Mouse (Mus musculus) urinary bladder, adult 18-20 months (tissue): ENCODE measurements around the gene Zfpm1.
A peak's percentile ranks its signal among the peaks of the same experiment; 100 is the strongest.
"Not testable (repeated sequence)": the region's sequence is repeated elsewhere in the genome, so short reads cannot be mapped to it uniquely, and the experiment has no call there.

Experiments used
- DNase-seq, 2 experiments: peaks; one replicate each; pipeline ENCODE4 v3.0.0; 2022; ENCODE audit warnings: low spot score in 2 of 2, mixed read lengths in 2 of 2

Gene Zfpm1

DNA sequence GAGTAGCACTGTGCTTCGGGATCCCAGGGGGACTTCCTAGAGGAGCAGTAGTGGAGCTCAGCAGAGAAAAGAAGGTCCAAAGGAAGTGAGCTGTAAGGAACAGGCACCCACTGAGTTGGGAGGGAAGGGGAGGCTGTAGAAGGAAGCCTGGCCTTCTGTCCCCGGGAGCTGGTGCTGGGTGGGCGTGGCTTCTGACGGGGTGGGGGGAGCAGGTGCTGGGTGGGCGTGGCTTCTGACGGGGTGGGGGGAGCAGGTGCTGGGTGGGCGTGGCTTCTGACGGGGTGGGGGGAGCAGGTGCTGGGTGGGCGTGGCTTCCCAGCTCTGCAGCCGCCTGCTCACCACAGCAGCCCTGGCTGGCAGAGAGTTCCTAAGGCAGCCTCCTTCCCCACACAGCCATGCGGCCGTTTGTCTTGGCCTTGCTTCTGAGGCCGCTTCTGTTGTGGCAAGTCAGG is 42.0 kb downstream of the Zfpm1 start:
- not testable (repeated sequence) for DNase-seq

DNA sequence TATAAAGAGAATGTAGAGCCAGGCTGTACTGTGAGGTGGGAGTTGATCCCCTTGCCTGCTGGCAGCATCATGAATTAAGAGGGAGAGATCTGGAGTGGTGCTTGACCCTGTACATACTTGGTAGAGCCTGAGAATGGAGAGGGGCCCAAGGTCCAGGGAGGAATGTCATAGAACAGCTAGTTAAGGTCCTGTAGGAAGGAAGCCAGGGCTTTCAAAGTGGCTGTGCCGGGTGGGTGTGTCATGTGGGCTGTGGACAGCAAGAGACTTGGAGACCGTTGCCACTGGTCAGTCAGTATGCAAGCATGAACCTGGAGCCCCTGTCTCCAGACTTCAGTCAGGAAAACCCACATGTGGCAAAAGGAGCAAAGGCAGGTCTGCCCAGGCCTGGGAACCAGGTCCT is 43.3 kb downstream of the Zfpm1 start:
- no peak for DNase-seq

DNA sequence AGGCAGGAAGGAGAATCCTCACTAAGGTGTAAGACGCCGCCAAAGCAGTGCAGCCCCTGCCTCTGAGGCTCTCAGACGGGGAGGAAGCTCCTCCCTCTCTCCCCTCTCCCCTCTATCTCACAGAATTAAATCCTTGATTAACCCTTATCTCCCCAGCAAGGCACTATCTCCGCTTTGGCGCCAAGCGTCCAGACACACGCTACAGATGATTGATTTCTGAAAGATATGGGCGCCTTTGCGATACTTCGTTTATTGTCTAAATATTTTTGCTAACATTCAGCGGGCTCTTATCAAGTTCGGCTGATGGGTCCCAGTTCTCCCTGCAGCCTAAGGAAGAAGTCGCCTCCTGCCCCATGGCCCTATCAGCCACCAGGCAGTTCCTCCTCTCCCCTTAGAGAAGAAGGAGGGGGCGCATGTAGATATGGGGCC is 44.2 kb downstream of the Zfpm1 start:
- DNase-seq, result no peak

DNA sequence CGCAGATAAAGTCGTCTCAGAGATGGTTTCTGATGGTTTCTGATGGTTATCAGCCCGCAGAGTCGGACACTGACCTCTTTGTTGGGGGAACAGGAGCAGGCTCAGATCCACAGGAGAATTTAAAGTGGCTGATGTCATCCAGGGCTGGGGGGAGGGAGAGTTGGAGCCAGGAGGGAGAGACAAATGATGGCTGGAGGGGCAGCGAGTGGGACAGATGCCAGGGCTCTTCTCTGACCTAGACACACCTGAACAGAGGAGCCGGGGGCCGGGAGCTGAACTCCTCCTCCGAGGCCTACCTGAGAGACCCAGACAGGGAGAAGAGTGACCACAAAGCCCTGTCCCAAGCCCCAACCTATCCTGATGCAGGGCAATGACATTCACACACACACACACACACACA is 47.1 kb downstream of the Zfpm1 start:
- no peak for DNase-seq

DNA sequence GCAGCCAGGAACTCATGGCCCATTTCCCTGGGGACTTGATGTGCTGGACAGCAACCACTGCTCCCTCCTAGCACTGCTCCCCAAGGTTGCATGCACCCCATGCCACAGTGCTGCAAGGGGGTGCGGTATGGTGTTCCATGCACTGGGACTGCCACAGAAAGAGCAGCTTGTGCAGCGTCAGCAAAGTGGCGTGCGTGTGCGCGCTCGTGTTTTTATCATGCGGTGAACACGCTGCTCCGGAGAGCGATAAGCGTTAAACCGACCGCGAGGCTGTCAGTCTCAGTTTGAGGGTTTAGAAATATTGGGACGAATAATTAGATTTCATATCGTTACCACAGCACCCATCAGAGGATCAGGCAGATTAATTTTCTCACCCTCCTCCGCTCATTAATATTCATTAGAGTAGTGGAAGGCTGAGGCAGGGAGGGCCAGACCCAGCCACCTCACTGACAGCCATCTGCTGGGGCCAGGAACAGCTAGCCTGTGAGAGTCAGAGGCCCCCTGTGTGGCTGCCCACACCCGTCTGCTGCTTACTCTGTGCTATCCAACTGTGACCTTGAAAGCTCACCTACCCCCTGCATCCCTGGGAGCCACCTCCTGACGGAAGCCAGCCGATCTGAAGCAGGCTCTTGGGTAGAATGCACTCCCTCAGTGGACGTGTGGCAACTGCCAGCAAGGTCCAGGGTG is 47.8 kb downstream of the Zfpm1 start:
- DNase-seq, result no peak

DNA sequence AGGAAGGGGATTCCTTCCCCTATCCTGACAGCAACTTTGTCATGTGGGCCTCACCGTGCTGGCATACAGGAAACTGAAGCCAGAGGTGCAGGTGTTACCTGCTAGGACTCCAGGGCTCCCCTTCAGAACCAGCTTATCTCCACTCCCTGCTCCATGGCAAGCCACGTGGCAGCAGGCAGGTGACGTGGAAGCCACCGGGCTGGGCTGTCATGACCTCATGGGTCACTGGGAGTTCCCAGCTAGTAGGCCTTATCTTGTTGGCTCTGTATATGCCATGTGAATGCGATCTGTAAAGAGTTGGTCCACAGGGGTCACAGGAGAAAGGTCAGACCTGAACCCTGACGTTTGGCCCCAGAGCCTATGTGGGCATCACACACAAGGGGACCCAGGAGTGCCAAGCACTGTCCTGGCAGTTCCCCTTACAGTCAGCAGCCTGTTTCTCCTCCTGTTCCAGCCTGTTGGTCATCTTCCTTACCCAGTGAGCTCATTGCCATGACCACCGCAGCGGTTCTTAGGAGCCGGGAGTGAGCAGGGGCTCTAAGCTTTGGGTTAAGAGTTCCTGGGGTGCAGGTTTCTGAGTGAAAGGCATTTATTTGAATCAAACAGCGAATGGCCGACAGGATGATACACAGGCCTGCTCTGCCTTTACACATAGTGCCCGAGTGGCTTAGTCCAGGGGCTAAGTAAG is 48.6 kb downstream of the Zfpm1 start:
- DNase-seq, result no peak

DNA sequence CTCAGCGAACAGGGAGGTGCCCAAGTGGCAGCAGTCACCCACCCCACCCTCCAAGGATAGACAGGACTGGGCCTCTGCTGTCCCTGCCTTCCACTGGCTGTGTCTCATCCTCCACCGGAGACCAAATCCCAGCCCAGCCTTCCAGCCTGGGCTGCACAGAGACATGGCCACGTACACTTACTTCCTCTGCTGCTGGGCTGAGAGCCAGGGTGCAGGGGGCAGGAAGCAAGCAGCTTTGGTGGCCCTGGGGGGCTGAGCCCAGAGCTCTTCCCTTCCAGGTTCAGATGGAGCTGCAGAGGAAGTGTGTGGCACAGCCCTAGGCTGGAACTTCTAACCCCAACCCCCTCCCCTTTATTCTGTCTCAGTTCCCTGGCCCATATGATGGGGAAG is 49.2 kb downstream of the Zfpm1 start:
- no peak for DNase-seq

DNA sequence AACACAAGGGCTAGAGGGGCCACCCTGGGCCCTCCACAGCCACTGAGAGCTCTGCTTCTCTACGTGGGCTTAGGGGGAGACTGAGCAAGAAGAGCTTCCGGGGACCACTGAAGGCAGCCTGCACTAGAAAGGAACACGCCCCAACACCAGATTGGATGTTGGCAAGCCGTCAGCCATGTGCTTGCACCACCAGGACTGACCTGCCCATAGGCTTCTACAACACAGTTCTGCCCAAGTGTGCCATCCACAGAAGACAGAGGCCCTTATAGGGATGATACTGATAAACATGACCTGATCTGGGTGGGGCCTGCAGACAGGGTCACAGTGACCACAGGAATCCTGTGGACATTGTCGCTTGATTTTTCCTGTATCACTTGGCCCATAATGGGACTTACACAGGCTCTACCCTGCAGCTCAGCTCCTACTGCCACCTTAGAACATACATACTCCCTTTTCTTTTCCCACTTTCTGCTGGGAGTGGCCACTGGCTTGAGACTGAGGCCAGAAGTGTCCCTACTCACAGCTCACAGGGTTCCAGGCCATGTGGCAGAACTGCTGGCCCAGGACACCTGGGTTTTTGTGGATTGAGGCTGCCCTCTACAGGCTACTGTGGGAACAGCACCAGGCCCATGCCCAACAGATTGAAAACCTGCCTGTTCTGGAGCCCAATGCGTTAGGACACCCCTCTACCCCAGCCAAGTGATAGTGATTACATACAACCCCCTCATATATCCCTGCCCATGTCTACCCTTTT is 51.0 kb downstream of the Zfpm1 start:
- DNase-seq, result peak; percentile 74 to 84

DNA sequence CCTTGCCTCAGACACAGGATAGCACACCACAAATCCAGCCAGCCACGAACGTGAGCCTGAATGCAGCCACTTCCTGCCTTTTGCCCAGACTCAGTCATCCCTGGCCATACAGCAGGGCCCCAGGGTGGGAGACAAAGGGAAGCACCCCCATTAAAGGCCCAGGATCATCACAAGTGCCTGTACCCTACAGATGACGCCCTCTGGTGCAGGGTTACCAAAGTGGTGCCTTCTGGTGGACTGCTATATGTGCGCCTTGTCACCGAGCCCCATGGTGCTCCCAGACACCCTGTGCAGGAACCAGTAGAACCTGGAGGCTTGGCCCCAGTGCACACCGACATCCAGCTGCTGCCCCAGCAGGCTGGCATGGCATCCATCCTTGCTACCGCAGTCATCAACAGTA is 51.6 kb downstream of the Zfpm1 start:
- no peak for DNase-seq

DNA sequence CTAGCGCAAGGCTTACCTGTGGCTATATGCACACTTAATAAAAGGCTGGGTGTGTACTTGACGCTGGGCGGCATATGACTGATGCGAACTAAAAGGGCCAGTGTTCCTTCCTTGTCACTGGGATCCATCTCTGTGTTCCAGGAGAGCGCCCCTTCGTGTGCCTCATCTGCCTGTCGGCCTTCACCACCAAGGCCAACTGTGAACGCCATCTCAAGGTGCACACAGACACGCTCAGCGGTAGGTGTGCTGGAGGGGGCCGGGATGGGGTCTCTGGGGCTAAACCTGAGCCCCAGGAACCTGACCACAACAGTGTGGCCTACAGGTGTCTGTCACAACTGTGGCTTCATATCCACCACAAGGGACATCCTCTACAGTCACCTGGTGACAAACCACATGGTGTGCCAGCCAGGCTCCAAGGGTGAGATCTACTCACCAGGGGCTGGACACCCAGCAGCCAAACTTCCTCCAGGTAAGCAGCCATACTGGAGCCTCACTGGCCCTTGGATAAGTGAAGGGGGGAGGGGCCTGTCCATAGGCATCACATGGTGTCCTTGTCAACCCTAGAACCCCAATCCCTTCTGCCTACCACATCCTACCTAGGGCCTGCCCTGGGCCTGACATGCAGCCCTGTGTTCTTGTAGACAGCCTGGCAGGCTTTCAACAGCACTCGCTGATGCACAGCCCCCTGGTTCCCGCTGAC is 53.0 kb downstream of the Zfpm1 start:
- no peak for DNase-seq

DNA sequence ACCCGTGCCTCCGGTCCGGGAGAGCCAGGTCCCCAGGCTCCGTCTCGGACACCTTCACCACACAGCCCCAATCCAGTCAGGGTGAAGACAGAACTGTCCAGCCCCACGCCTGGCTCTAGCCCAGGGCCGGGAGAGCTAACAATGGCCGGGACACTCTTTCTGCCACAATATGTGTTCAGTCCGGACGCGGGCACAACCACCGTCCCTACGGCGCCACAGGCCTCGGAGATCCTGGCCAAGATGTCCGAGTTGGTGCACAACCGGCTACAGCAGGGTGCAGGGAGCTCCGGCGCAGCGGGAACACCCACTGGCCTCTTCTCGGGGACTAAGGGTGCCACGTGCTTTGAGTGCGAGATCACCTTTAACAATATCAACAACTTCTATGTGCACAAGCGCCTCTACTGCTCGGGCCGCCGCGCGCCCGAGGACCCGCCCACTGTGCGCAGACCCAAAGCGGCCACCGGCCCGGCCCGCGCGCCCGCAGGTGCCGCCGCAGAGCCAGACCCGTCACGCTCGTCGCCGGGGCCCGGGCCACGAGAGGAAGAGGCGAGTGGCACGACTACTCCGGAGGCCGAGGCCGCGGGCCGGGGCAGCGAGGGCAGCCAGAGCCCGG is 53.8 kb downstream of the Zfpm1 start:
- DNase-seq, result no peak

DNA sequence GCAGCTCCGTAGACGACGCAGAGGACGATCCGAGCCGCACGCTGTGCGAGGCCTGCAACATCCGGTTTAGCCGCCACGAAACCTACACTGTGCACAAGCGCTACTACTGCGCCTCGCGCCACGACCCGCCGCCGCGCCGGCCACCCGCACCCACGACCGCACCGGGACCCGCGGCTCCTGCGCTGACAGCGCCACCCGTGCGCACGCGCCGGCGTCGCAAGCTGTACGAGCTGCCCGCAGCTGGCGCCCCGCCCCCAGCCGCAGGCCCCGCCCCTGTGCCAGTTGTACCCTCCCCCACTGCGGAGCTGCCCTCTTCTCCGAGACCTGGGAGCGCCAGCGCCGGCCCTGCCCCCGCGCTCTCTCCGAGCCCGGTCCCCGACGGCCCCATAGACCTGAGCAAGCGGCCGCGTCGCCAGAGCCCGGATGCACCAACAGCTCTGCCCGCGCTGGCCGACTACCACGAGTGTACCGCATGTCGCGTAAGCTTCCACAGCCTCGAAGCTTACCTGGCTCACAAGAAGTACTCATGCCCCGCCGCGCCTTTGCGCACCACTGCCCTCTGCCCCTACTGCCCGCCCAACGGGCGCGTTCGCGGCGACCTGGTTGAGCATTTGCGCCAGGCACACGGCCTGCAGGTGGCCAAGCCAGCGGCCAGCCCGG is 54.4 kb downstream of the Zfpm1 start:
- no peak for DNase-seq

DNA sequence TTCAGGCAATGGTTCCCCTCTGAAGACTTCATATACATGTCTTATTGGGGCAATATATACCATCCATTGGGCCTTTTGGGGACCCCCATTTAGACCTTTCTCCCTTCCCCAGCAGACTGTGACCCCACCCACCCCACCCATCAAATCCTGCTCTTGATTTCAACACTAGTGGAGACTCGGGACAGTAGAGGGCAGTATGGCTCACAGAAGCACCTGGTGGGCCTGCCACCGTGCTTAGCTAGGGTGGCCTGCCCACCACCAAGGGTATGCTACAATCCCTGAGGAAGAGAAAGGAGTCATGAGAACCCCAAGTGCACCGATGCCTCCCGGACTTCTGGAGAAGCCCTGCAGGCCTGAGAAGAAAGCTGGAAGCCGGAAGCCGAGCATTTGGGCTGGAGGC is 56.9 kb downstream of the Zfpm1 start:
- DNase-seq, result no peak

DNA sequence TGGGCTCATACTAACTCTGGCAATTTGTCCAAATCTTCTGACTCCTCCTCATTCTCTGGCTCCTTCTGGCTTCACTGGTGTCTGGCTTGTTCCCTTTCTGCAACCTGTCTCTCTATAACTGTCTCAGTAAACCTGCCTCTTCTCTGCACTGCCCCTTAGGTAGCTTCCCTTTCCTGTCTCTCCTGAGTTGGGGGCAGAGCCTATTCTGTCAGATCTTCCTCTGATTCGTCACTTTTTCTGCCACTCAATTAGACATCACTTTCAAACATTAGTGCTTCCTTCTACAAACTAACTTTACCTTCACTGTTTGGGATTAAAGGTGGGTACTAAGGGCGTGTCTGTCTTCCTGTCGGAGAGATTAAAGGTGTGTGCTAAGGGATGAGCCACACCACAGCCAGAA is 58.8 kb downstream of the Zfpm1 start:
- DNase-seq, result no peak

DNA sequence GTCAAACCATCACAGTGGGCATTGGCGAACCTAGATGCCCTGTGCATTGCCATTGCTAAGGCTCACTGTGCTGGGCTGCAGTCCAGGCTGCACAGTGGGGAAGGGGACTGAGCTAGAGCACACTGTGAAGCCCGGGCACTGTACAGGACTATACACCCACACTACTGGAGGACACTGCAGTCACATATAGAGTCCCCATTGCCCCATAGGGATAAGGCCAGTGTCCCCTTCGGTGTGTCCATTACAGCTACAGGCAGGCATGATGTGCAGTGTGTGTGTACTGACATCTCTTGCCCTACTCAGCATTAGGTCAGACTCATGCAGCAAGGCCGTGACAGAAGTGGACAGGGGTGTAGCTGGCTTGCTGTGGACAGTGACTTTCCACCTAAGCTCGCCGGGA is 59.8 kb downstream of the Zfpm1 start:
- no peak for DNase-seq

DNA sequence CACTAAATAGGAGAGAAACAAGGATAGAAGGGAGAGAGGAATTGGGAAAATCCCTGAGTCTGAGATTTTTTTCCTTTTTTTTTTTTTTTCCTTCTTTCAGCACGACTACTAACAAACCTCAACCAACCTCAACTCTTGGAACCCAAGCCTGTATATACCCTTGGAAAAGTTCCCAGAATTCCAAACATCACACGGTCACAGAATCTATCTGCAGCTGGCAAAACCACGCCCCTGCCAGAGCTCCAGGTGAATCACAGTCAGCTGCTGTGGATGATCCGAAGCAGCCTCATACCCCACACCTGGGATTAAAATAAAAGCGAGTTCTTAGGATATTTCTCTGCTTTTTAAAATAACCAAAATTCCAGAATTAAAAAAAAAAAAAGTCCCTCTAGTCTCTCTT is 60.4 kb downstream of the Zfpm1 start:
- no peak for DNase-seq

DNA sequence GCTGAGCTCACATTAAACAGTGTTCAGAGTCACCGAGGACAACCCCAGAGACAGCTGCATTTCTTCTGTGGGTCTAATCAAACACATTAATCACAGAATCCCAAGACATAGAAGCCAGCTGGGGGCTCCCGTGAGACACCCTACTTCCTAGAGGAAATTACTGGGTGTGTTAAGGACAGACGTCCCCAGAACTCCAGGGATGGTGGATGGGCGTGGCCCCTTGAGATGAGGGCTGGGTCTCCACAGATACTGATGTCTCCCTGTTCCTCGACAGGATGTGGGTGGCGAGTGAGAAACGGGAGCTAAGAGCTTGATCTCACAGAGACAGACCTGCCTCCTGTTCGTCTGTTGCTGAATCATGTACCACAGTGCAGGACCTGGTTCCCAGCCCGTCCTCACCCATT is 60.9 kb downstream of the Zfpm1 start:
- DNase-seq, result no peak

DNA sequence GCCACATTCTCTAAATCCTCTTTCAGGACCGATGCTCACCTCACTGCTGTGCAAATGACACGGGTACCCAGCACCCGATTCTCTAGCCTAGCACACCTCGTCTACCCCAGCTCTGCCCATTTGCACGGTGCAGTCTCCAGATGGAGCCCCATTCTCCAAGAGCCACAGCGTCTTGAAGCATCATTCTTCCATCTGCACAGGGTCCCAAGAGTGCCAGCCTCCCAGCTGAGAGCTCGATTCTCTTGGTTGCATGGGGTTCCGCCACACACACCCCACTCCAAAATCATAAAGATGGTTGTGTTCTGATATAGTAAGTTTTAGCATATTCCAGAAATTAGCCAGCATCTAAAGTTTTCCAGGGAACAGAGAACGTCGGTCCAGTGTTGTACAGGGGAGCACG is 61.4 kb downstream of the Zfpm1 start:
- no peak for DNase-seq

DNA sequence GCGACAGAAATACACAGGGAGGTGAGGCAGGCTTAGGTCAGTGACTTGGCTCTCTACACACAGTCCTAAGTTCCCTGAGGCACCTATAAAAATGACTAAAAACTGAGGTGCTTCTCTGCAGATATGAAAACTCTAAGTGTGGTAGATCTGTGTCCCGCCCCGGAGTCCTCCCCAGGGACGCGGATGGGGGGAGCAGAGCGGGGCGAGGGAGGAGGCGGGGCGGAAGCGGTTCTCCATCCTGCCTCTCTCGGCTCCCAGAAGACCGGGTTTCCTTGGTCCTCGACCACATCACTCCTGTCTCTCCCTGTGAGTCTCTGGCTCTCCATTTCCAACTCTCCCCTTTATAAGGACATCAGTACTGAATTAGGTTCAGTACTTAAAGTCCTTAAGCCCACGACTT is 61.8 kb downstream of the Zfpm1 start:
- DNase-seq, result no peak

DNA sequence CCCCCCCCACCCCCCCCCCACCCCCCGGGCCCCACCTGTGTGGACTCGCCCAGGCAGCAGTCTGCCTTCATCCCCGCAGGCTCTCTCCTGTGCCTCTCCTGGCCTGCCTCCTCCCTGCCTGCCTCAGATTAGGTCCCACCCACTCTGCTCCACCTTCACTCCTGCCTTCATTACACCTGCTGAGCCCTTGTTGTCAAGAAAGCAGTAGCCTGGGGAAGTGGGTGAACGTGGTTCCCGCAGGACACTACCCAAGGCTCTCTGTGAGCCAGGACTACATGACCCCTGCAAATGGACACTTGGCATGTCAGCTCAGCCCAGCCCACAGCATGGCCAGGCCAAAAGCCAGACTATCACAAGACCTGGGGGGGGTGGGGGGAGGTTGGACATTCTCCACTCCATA is 62.3 kb downstream of the Zfpm1 start:
- DNase-seq, result no peak
